Mouse (Mus musculus): ENCODE data around the gene Smap2.

The Smap2 gene

GRCm38 (mm10) chr4:121021911-121022310, 4.9 kb upstream of the Smap2 start:
- no peak for DNase-seq (ENCODE audit: extremely low spot score, low read depth, low spot score)

- no peak for DNase-seq (ENCODE audit: extremely low spot score, low read depth, low spot score)
Measured at GRCm38 (mm10) chr4:121020040-121020790, 3.2 kb upstream of the Smap2 start.

DNA sequence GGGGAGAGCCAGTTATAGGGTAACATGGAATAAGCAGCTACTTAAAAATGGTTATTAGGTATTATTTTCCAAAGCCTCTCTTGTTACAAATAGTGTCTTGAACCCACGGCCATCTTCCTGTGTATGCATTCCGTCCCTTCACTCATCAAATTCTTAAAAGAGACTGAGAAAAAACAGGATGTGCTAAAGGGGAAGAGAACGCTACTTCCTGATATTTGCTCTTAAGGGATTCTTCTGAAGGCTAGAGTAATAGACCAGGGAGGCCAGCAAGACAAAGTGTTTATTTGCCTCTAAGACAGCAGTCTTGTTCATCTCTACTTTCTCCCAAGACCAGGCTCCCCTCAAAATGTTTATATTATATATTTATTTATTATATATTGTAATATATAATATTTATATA, 1.2 kb upstream of the Smap2 start:
- DNase-seq (ENCODE audit: extremely low spot score, low read depth, low spot score): no peak

DNA sequence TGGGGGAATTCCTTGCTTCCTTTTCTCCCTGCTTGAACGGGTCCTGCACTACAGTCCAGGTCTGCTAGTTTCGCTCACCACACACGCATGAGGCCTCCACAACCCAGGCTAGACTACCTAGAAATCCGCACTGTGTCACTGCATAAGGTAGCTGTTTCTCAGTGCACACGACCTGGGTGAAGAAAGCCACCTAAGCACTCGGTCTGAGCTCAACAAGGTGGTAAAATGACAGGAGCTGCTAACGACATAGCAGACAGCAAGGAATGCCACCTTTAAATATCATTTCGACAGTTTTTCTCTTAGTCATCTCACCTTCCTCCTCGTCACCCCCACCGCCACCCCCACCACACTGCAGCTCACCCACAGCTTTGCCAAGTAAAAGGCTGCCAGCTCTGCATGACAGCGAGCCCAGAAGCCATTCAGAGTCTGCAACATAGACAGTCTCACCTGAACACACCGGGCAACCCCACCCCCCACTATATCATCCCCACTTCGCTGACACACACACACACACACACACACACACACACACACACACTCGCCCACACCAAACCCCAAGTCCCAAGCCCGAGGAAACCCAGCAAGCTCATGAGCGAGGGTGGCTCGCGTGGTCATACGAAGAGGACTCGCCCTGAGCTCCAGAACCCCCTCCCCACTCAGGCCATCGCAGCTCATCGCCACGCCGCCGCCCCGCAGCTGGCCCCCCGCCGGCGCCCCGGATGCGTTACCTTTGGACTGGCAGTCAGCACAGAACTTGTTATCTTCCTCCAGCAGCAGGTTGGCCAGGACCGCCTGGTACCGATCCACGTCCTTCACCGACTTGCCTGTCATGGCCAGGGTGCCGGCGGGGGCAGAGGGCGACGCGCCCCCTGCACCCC, 787 bp downstream of the Smap2 start:
- DNase-seq (ENCODE audit: extremely low spot score, low read depth, low spot score): no peak

- DNase-seq (ENCODE audit: extremely low spot score, low read depth, low spot score): no peak
Measured at GRCm38 (mm10) chr4:121015268-121015659, 1.8 kb downstream of the Smap2 start.

DNA sequence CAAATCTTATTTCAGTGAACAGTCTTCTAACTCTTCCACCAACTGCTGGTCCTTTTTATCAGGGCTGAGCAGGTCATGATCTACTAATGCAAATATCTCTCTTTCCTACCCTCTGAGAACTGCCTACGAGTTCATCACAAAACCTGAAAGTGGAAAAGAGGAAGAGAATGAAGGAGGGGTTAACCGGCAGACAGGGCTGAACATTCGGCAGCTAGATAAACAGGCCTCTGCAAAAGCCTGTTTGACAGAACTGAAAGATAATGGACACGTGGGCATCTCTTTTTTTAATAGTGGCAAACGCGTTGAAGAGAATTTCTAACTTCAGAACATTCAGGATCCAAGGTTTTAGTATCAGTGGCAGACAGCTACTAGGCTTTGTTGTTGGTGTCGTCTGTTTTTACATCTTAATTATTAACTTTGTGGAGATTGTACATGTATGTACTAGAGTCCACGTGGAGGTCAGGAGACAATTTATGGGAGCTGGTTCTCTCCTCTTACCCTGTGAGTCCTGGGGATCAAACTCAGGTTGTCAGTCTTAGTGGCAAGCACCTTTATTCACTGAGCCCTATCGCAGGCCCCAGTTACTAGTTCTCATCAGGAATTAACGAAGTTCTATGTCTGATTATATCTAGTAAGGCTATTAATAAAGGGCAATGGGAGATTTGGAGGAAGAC, 2.3 kb downstream of the Smap2 start:
- no peak for DNase-seq (ENCODE audit: extremely low spot score, low read depth, low spot score)

GRCm38 (mm10) chr4:121010770-121011549, 6.1 kb downstream of the Smap2 start:
- no peak for DNase-seq (ENCODE audit: extremely low spot score, low read depth, low spot score)

- DNase-seq (ENCODE audit: extremely low spot score, low read depth, low spot score): no peak
Measured at GRCm38 (mm10) chr4:121009151-121009550, 7.9 kb downstream of the Smap2 start.

DNA sequence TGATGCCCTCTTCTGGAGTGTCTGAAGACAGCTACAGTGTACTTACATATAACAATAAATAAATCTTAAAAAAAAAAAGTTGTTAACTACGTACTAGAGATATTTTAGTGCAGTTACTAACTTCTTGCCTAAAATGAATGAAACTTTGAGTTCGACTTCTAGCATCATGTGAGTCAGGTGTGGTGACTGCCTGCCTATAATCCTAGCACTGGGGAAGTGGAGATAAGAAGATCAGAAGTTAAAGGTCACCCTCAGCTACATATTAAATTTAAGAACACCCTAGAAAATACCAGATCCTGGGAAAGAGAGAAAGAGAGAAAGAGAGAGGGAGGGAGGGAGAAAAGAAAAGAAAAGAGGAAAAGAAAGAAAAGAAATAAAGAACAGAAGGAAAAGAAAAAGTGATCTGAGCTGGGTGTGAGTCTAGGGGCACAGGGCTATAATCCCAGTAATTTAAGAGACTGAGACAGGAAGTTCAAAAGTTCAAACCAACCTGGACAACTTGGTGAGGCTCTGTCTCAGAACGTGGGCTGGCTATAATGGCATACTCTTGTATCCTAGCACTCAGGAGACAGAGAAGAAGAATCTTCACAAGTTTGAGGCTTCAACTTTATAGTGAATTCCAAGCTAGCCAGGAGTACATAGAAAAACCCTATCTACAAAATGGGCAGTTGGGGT, 8.8 kb downstream of the Smap2 start:
- DNase-seq (ENCODE audit: extremely low spot score, low read depth, low spot score): no peak

- no peak for DNase-seq (ENCODE audit: extremely low spot score, low read depth, low spot score)
Measured at GRCm38 (mm10) chr4:121007006-121007405, 10.0 kb downstream of the Smap2 start.

DNA sequence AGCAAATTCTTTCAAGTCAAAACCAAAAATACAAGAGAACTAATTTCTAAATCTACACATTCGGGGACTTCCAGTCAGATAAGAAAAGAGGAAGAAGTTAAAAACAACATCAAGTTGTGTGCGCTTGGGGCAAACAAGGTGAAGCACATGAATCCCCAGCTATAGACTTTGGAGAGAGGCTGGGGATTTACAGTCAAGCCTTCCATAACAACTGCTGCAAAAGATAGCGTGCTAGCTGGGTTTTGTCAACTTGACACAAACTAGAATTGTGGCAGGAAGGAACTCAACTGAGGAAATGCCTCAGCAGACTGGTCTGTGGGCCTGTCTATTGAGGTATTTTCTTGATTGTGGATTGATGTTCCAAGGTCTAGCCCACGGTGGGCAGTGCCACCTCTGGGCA, 12.4 kb downstream of the Smap2 start:
- no peak for DNase-seq (ENCODE audit: extremely low spot score, low read depth, low spot score)

- peak; percentile 31 for DNase-seq (ENCODE audit: extremely low spot score, low read depth, low spot score)
Measured at GRCm38 (mm10) chr4:121003611-121004091, 13.4 kb downstream of the Smap2 start.

DNA sequence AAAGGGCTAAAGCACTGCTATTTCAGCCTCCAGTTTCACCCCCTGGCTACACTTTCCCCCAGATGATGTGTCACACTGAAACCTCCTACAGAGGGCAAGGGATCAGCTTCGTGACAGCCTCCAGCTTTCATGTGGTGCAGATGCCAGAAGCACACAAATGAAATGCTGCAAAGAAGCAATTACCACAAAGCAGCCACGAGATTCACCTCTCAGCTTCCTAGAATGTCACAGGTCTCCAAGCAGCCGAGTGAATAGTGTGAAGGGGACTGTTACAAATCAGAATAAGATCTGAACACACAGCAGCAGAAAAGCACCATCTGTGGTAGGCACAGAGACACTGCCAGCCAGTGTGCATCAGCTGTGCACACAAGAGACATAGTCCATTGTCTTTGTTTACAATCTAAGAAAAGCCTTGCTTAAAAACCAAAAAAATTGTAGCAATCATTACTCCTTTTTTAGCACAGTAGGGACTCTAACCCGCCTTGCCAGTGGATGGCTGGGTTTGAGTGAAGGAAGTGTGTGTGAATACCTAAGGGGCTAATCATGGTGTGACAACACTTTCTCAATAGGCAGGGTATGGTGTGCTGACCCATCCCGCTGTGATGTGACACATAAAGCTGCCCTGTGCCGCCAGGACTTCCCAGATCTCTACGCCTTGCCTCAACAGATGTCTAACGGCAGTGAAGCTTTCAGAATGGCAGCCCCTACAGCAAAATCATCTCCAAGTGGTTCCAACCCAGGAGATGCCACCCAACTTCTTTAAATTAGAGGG, 14.5 kb downstream of the Smap2 start:
- DNase-seq (ENCODE audit: extremely low spot score, low read depth, low spot score): no peak

GRCm38 (mm10) chr4:121001659-121002058, 15.4 kb downstream of the Smap2 start:
- no peak for DNase-seq (ENCODE audit: extremely low spot score, low read depth, low spot score)

DNA sequence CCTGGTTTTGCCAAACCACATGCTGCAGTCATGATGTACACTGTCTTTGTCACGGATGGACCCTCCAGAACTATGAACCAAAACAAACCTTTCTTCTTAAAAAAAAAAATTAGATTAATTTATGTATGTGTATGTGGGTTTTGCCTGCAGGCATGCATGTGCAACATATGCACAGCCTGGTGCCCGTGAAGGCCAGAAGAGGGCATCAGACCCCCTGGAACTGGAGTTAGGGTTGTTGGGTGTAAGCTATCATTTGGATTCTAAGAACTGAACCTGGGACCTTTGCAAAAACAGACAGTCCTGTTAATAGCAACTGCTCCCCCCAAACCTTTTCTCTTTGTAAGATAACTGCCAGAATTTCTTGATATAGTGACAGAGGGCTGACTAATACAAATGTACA, 16.0 kb downstream of the Smap2 start:
- DNase-seq (ENCODE audit: extremely low spot score, low read depth, low spot score): no peak

GRCm38 (mm10) chr4:120995911-120996310, 21.1 kb downstream of the Smap2 start:
- DNase-seq (ENCODE audit: extremely low spot score, low read depth, low spot score): no peak

DNA sequence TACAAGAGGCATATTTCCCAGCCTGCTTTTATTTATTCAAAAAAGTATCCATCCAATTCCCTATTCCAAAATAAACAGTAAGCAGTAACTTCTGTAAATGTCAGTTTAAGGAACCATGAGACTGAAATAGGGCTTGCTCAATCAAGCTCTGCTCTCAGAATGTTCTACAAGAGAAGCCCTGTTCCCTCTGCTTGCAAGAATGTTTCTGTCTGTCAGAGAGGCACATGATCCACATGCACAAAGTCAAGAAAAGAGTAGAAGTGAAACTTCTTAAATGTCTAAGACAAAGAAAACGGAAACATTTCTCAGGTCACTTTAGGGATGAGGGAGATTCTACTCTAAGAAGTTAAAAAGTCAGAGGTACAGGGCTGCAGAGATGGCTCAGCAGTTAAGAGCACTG, 24.0 kb downstream of the Smap2 start:
- DNase-seq (ENCODE audit: extremely low spot score, low read depth, low spot score): no peak

DNA sequence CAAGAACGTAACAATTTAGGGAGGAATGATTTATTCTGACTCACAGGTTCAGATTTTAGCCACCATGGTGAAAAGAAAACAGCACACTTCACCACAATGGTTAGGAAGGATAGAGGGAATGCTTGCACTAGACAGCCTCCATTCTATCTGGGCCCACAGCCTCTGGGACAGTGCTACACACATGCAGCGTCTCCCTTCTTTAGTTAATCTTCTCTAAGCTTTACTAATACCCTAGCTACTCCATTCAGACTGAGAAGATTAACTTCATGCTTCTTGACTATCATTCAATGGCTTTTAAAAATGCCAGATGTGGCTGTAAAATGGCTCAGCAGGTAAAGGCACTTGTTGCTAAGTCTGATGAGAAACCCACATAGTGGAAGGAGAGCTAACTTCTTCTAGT, 24.8 kb downstream of the Smap2 start:
- DNase-seq (ENCODE audit: extremely low spot score, low read depth, low spot score): no peak

DNA sequence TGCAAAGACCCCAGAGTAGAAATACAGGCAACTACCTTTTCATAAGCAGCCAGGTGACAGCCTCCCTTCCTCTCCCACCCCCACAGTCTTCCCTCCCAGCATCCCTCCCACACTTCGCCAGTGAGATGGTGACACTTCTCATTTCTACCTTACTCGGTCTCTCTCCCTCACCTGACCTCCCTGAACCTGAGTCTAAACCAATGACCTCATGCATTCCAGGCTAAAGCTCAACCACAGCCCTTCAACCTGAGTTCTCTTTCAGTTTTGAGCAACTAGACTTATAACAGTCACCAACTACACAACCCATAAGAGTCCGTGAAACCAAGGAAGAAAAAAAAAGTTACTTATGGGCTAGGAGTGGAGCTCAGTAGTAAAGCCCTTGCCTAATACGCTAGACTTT, 29.7 kb downstream of the Smap2 start:
- no peak for DNase-seq (ENCODE audit: extremely low spot score, low read depth, low spot score)
